Mouse (Mus musculus) heart, embryonic 13.5 days (tissue): ENCODE data around the gene Trem2. TPM values are rescaled to one million over a fixed set of nuclear protein-coding genes. Genes with fewer than 3 reads are reported as not detected.

Experiments used
- ATAC-seq: fragments of 200-750 bp; cut with Nextera tagmentation; 2 replicates; pipeline ENCODE4 v1.8.0; 2017; ENCODE audit warnings: moderate TSS enrichment; ENCODE audit not compliant: insufficient number of reproducible peaks, low FRiP score, low TSS enrichment; ENCODE audit errors: extremely low read depth
- H3K27ac ChIP-seq: fragments of 300-500 bp; sonication (generic); replicated peaks from 2 replicates; pipeline ENCODE4 v1.5.1; 2015; ENCODE audit warnings: moderate library complexity, mild to moderate bottlenecking, inconsistent platforms
- H3K27me3 ChIP-seq: fragments of 300-500 bp; sonication (generic); replicated peaks from 2 replicates; pipeline ENCODE4 v1.6.1; 2015; ENCODE audit warnings: mild to moderate bottlenecking, inconsistent platforms
- H3K36me3 ChIP-seq: fragments of 300-500 bp; sonication (generic); 2 replicates; pipeline ENCODE4 v1.6.1; 2015; ENCODE audit warnings: mild to moderate bottlenecking, inconsistent platforms
- H3K4me1 ChIP-seq: fragments of 300-500 bp; sonication (generic); 2 replicates; pipeline ENCODE4 v1.6.1; 2015; ENCODE audit warnings: inconsistent platforms
- H3K4me2 ChIP-seq: fragments of 300-500 bp; sonication (generic); 2 replicates; pipeline ENCODE4 v1.6.1; 2015; ENCODE audit warnings: inconsistent platforms, mild to moderate bottlenecking, moderate library complexity
- H3K4me3 ChIP-seq: fragments of 300-500 bp; sonication (generic); 2 replicates; pipeline ENCODE4 v1.5.1; 2015; ENCODE audit warnings: moderate library complexity, mild to moderate bottlenecking, inconsistent platforms
- H3K9ac ChIP-seq: fragments of 300-500 bp; sonication (generic); 2 replicates; pipeline ENCODE4 v1.6.1; 2015; ENCODE audit warnings: inconsistent platforms, mild to moderate bottlenecking, moderate library complexity
- H3K9me3 ChIP-seq: fragments of 300-500 bp; sonication (generic); 2 replicates; pipeline ENCODE4 v1.6.1; 2016; ENCODE audit warnings: inconsistent platforms
- WGBS: fragments of 180-500 bp; shearing (Covaris S2); methylation state at CpG from one replicate; pipeline ENCODE4 v1.1.7; 2015; ENCODE audit warnings: mixed read lengths; 5-methylcytosine and 5-hydroxymethylcytosine counted together
- polyA plus RNA-seq: library from polyadenylated mRNA; unstranded; fragments of >200 nt; fragmentation: Nextera tagmentation; extraction: Ambion mirVana; gene quantifications from 2 replicates; pipeline ENCODE4 v1.2.1, GENCODE M21; 2015

Gene Trem2
- polyA plus RNA-seq, 1 experiment from 2014 or later = 4.6 TPM

GRCm38 (mm10) chr17:48324258-48324657, 21.9 kb upstream of the Trem2 start:
- Histone ChIP-seq H3K4me2 (no peak overlapping the region), H3K4me1 (no peaks in the 10 kb centered on the region), H3K36me3 (no peaks in the 10 kb centered on the region), H3K27ac (no peak overlapping the region), H3K27me3 (0 out of 2 replicates have a peak, but pooled peaks cover 3% of the 10 kb centered on the region), H3K4me3 (no peak overlapping the region), H3K9me3 (no peaks in the 10 kb centered on the region), H3K9ac (no peak overlapping the region)
- ATAC-seq = no peak
- WGBS = 83% methylated on average over 5 of the region's 5 CpGs

- no peak overlapping the region for H3K4me2 ChIP-seq
- 0 out of 2 replicates have a peak, but pooled peaks cover 3% of the 10 kb centered on the region for H3K27me3 ChIP-seq
- no peak for ATAC-seq
- no peak overlapping the region for H3K27ac ChIP-seq
- no peak overlapping the region for H3K4me3 ChIP-seq
- 75% methylated on average over 6 of the region's 6 CpGs for WGBS
- H3K36me3 ChIP-seq = no peaks in the 10 kb centered on the region
- no peaks in the 10 kb centered on the region for H3K4me1 ChIP-seq
- H3K9me3 ChIP-seq = no peaks in the 10 kb centered on the region
- no peak overlapping the region for H3K9ac ChIP-seq
Observed at GRCm38 (mm10) chr17:48325093-48325492, 21.1 kb upstream of the Trem2 start.

- Histone ChIP-seq H3K4me3 (no peak overlapping the region), H3K36me3 (no peaks in the 10 kb centered on the region), H3K9ac (no peak overlapping the region), H3K4me2 (no peak overlapping the region), H3K9me3 (no peaks in the 10 kb centered on the region), H3K27ac (no peak overlapping the region), H3K4me1 (no peaks in the 10 kb centered on the region), H3K27me3 (no peaks in the 10 kb centered on the region)
- WGBS = 73% methylated on average over 11 of the region's 11 CpGs
- no peak for ATAC-seq
Observed at GRCm38 (mm10) chr17:48325638-48326037, 20.6 kb upstream of the Trem2 start.

GRCm38 (mm10) chr17:48326656-48327055, 19.5 kb upstream of the Trem2 start:
- 62% methylated on average over 4 of the region's 4 CpGs for WGBS
- no peak for ATAC-seq
- Histone ChIP-seq H3K4me3 (no peak overlapping the region), H3K36me3 (no peaks in the 10 kb centered on the region), H3K27me3 (no peaks in the 10 kb centered on the region), H3K27ac (no peak overlapping the region), H3K9ac (no peak overlapping the region), H3K4me1 (no peaks in the 10 kb centered on the region), H3K4me2 (no peak overlapping the region), H3K9me3 (no peaks in the 10 kb centered on the region)

GRCm38 (mm10) chr17:48332524-48332923, 13.7 kb upstream of the Trem2 start:
- H3K4me3 ChIP-seq = no peak overlapping the region
- no peak overlapping the region for H3K9ac ChIP-seq
- H3K27me3 ChIP-seq = no peaks in the 10 kb centered on the region
- no peak overlapping the region for H3K27ac ChIP-seq
- peaks cover 4% of the 10 kb centered on the region; the same call in 1 of the 2 replicates for H3K4me1 ChIP-seq
- WGBS = 83% methylated on average over 2 of the region's 2 CpGs
- no peaks in the 10 kb centered on the region for H3K36me3 ChIP-seq
- H3K4me2 ChIP-seq = no peak overlapping the region
- no peaks in the 10 kb centered on the region for H3K9me3 ChIP-seq
- no peak for ATAC-seq

- peaks cover 4% of the 10 kb centered on the region; the same call in 1 of the 2 replicates for H3K4me1 ChIP-seq
- ATAC-seq = no peak
- H3K9ac ChIP-seq = no peak overlapping the region
- H3K4me2 ChIP-seq = no peak overlapping the region
- 88% methylated on average over 4 of the region's 4 CpGs for WGBS
- H3K27ac ChIP-seq = no peak overlapping the region
- H3K36me3 ChIP-seq = no peaks in the 10 kb centered on the region
- no peak overlapping the region for H3K4me3 ChIP-seq
- no peaks in the 10 kb centered on the region for H3K27me3 ChIP-seq
- no peaks in the 10 kb centered on the region for H3K9me3 ChIP-seq
Observed at GRCm38 (mm10) chr17:48334186-48334585, 12.0 kb upstream of the Trem2 start.

- no peak overlapping the region for H3K9ac ChIP-seq
- peaks cover 7% of the 10 kb centered on the region; the same call in 1 of the 2 replicates for H3K4me1 ChIP-seq
- H3K9me3 ChIP-seq = no peaks in the 10 kb centered on the region
- no peaks in the 10 kb centered on the region for H3K36me3 ChIP-seq
- H3K4me3 ChIP-seq = no peak overlapping the region
- no peak overlapping the region for H3K4me2 ChIP-seq
- under 1% methylated on average over 6 of the region's 6 CpGs for WGBS
- H3K27ac ChIP-seq = no peak overlapping the region
- no peaks in the 10 kb centered on the region for H3K27me3 ChIP-seq
- no peak for ATAC-seq
Observed at GRCm38 (mm10) chr17:48336857-48337256, 9.3 kb upstream of the Trem2 start.

GRCm38 (mm10) chr17:48340267-48340666, 5.9 kb upstream of the Trem2 start:
- WGBS = 60% methylated on average over 1 of the region's 1 CpGs
- ATAC-seq = no peak

GRCm38 (mm10) chr17:48341947-48342346, 4.3 kb upstream of the Trem2 start:
- no peak overlapping the region for H3K4me3 ChIP-seq
- H3K9ac ChIP-seq = no peak overlapping the region
- no peaks in the 10 kb centered on the region for H3K9me3 ChIP-seq
- no peak overlapping the region for H3K4me2 ChIP-seq
- 0 out of 2 replicates have a peak, but pooled peaks cover 3% of the 10 kb centered on the region for H3K4me1 ChIP-seq
- ATAC-seq = no peak
- no peak overlapping the region for H3K27ac ChIP-seq
- 57% methylated on average over 3 of the region's 3 CpGs for WGBS
- H3K36me3 ChIP-seq = no peaks in the 10 kb centered on the region
- H3K27me3 ChIP-seq = no peaks in the 10 kb centered on the region; the same call in 1 of the 2 replicates

More at GRCm38 (mm10) chr17:48340267-48340666, 5.9 kb upstream of the Trem2 start:
- H3K9me3 ChIP-seq = no peaks in the 10 kb centered on the region
- H3K4me1 ChIP-seq = 0 out of 2 replicates have a peak, but pooled peaks cover 3% of the 10 kb centered on the region
- no peak overlapping the region for H3K4me3 ChIP-seq
- H3K27me3 ChIP-seq = no peaks in the 10 kb centered on the region
- no peak overlapping the region for H3K9ac ChIP-seq
- no peaks in the 10 kb centered on the region for H3K36me3 ChIP-seq
- H3K27ac ChIP-seq = no peak overlapping the region
- H3K4me2 ChIP-seq = no peak overlapping the region

GRCm38 (mm10) chr17:48343065-48343464, 3.1 kb upstream of the Trem2 start:
- Histone ChIP-seq H3K4me2 (no peak overlapping the region), H3K9me3 (no peaks in the 10 kb centered on the region), H3K36me3 (no peaks in the 10 kb centered on the region), H3K4me1 (0 out of 2 replicates have a peak, but pooled peaks cover 3% of the 10 kb centered on the region), H3K27me3 (no peaks in the 10 kb centered on the region; the same call in 1 of the 2 replicates), H3K27ac (no peak overlapping the region), H3K9ac (no peak overlapping the region), H3K4me3 (no peak overlapping the region)
- 68% methylated on average over 2 of the region's 2 CpGs for WGBS
- ATAC-seq = no peak

- Histone ChIP-seq H3K9ac (no peak overlapping the region), H3K27ac (no peak overlapping the region), H3K36me3 (no peaks in the 10 kb centered on the region), H3K27me3 (no peaks in the 10 kb centered on the region; the same call in 1 of the 2 replicates), H3K4me1 (no peaks in the 10 kb centered on the region), H3K4me2 (no peak overlapping the region), H3K4me3 (no peak overlapping the region), H3K9me3 (no peaks in the 10 kb centered on the region)
- WGBS = 66% methylated on average over 4 of the region's 4 CpGs
- no peak for ATAC-seq
Observed at GRCm38 (mm10) chr17:48345824-48346223, 377 bp upstream of the Trem2 start.

GRCm38 (mm10) chr17:48346834-48347233, 633 bp downstream of the Trem2 start:
- ATAC-seq = no peak
- Histone ChIP-seq H3K36me3 (no peaks in the 10 kb centered on the region), H3K4me1 (no peaks in the 10 kb centered on the region), H3K9me3 (no peaks in the 10 kb centered on the region), H3K4me2 (no peak overlapping the region), H3K9ac (no peak overlapping the region), H3K27ac (no peak overlapping the region), H3K27me3 (no peaks in the 10 kb centered on the region; the same call in 1 of the 2 replicates), H3K4me3 (no peak overlapping the region)
- WGBS = 57% methylated on average over 4 of the region's 4 CpGs
